Mouse (Mus musculus) intestine, embryonic 16.5 days (tissue): ENCODE measurements at regions not wholly inside any gene's neighbourhood (a gene's known extent, or its start where the extent isn't known, plus 50 kb on each side); places are given as distances from the start of the nearest gene placed in this dataset.

Experiments
- ATAC-seq: fragments of 200-750 bp; cut with Nextera tagmentation; 2 replicates; pipeline ENCODE4 v1.8.0; 2017; ENCODE audit warnings: moderate TSS enrichment, moderate library complexity
- H3K27ac ChIP-seq: fragments of 300-500 bp; sonication (generic); 2 replicates; pipeline ENCODE4 v1.5.1; 2014; ENCODE audit warnings: mild to moderate bottlenecking, low read length
- H3K27me3 ChIP-seq: fragments of 300-500 bp; sonication (generic); replicated peaks from 2 replicates; pipeline ENCODE4 v1.6.1; 2014; ENCODE audit warnings: low read length, control low read depth, mixed read lengths; ENCODE audit not compliant: control insufficient read depth, insufficient read depth
- H3K36me3 ChIP-seq: fragments of 300-500 bp; sonication (generic); 2 replicates; pipeline ENCODE4 v1.6.1; 2014; ENCODE audit warnings: low read length, control low read depth; ENCODE audit not compliant: control insufficient read depth, insufficient read depth
- H3K4me1 ChIP-seq: fragments of 300-500 bp; sonication (generic); 2 replicates; pipeline ENCODE4 v1.6.1; 2014; ENCODE audit warnings: low read length, control low read depth, mixed read lengths; ENCODE audit not compliant: control insufficient read depth, insufficient read depth
- H3K4me2 ChIP-seq: fragments of 300-500 bp; sonication (generic); 2 replicates; pipeline ENCODE4 v1.6.1; 2014; ENCODE audit warnings: low read depth, low read length, control low read depth
- H3K4me3 ChIP-seq: fragments of 300-500 bp; sonication (generic); 2 replicates; pipeline ENCODE4 v1.5.1; 2014; ENCODE audit warnings: mild to moderate bottlenecking, low read length
- H3K9ac ChIP-seq: fragments of 300-500 bp; sonication (generic); 2 replicates; pipeline ENCODE4 v1.6.1; 2014; ENCODE audit warnings: low read depth, low read length
- H3K9me3 ChIP-seq: fragments of 300-500 bp; sonication (generic); 2 replicates; pipeline ENCODE4 v1.6.1; 2016; ENCODE audit warnings: low read length, control low read depth; ENCODE audit not compliant: control insufficient read depth
- WGBS: fragments of 180-500 bp; shearing (Covaris S2); extraction: QIAGEN DNeasy Blood & Tissue Kit; methylation state at CpG from one replicate; pipeline ENCODE4 v1.1.7; 2014; 5-methylcytosine and 5-hydroxymethylcytosine counted together

DNA sequence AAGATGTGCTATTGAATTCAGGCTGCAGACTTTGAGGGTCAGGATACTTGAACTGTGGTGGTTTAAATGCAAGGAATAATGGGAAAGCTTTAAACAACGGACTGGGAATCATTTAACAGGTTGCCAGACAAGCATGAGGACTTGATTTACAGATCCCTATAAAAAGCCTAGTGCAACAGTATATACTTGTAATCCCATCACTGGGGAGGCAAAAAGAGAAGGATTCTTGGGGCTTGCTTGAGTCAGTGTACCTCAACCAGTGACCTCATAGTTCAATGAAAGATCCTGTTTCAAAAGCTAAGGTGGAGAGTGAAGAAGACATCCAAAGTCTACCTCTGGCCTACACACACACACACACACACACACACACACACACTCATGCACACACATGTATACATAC lies 99.8 kb downstream of the Lrrn1 start:
- Histone ChIP-seq H3K9me3 (no peaks in the 10 kb centered on the region), H3K4me2 (no peak overlapping the region), H3K36me3 (no peaks in the 10 kb centered on the region), H3K4me1 (no peaks in the 10 kb centered on the region), H3K27ac (no peak overlapping the region), H3K27me3 (no peaks in the 10 kb centered on the region), H3K4me3 (no peak overlapping the region), H3K9ac (no peak overlapping the region)
- 56% methylated on average over 1 of the region's 1 CpGs for WGBS
- ATAC-seq: no peak

DNA sequence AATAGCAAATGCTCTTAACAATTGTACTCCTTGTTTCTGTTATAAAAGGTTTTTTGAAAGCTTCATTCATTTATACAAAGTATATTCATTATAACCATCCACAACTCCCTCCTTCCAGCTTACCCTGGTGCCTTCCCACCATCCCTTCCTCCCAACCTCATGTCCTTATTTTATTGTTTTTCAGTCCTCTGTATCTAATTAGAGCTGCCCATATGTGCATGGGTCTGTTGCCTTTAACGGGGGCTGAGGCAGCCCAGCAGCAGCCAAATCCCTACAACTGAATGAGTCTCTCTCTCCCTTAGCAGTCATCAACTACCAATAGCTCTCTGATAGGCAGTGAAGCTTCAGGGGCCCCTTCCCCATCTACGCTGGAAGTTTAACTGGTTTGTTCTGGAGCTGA lies 116.2 kb downstream of the Lrrn1 start:
- Histone ChIP-seq H3K4me3 (no peak overlapping the region), H3K27ac (no peak overlapping the region), H3K27me3 (no peaks in the 10 kb centered on the region), H3K9me3 (no peaks in the 10 kb centered on the region), H3K4me1 (no peaks in the 10 kb centered on the region), H3K4me2 (no peak overlapping the region), H3K9ac (no peak overlapping the region), H3K36me3 (no peaks in the 10 kb centered on the region)
- ATAC-seq: no peak
- 76% methylated on average over 2 of the region's 2 CpGs for WGBS

DNA sequence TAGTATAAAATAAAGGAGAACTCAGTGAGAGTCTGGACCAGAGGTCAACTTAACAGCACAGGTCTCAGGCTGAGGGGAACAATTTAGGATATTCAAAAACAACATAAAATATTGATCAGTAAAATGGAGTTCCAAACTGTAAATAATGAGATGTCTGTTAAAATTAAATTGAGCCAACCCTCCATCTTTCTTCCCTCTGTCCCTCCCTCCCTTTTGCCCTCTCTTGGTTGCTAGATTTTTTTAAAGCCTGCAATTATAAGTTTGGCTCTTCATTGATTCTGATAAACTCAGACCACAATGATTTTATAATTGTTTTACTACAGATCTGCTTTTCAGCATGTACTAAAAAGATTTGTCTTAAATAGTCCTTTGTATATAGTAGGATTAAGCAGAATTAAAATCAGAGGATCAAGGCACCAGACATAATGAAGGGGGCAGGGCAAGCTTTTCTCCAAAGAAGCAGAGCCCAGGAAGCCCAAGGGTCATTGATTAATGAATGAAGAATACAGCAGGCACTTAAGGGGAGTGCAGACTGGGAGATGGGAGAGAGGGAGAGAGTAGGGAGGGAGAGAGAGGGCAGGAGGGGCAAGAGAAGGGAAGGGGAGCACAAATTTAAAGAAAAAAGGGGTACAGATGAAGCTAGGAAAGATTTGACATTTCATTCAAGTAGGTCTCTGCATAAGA lies 124.4 kb downstream of the Lrrn1 start:
- Histone ChIP-seq H3K4me1 (no peaks in the 10 kb centered on the region), H3K4me2 (no peak overlapping the region), H3K27me3 (no peaks in the 10 kb centered on the region), H3K4me3 (no peak overlapping the region), H3K36me3 (no peaks in the 10 kb centered on the region), H3K9ac (no peak overlapping the region), H3K27ac (no peak overlapping the region), H3K9me3 (no peaks in the 10 kb centered on the region)
- ATAC-seq: no peak

DNA sequence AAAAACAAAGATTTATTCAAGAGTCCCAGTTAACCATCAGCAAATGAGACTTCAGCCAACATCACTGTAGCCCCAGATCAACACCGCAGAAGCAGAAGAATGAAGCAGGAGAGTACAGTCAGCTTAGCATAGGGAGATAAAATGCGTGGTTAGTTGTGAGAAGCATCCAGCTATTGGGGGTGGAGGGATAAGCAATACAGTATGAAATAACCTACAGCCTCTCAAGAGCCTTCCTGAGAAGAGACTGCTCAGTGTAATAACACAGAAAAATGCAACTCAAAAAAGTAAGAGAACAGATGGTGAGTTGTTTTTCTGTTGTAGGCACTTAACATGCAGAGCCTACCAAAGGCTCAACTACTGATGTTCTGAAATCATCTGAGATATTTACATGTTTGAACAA lies 128.2 kb downstream of the Lrrn1 start:
- ATAC-seq: no peak
- Histone ChIP-seq H3K4me3 (no peak overlapping the region), H3K4me2 (no peak overlapping the region), H3K27ac (no peak overlapping the region), H3K4me1 (no peaks in the 10 kb centered on the region), H3K27me3 (no peaks in the 10 kb centered on the region), H3K9me3 (no peaks in the 10 kb centered on the region), H3K36me3 (no peaks in the 10 kb centered on the region), H3K9ac (no peak overlapping the region)
- WGBS: 89% methylated on average over 2 of the region's 2 CpGs

DNA sequence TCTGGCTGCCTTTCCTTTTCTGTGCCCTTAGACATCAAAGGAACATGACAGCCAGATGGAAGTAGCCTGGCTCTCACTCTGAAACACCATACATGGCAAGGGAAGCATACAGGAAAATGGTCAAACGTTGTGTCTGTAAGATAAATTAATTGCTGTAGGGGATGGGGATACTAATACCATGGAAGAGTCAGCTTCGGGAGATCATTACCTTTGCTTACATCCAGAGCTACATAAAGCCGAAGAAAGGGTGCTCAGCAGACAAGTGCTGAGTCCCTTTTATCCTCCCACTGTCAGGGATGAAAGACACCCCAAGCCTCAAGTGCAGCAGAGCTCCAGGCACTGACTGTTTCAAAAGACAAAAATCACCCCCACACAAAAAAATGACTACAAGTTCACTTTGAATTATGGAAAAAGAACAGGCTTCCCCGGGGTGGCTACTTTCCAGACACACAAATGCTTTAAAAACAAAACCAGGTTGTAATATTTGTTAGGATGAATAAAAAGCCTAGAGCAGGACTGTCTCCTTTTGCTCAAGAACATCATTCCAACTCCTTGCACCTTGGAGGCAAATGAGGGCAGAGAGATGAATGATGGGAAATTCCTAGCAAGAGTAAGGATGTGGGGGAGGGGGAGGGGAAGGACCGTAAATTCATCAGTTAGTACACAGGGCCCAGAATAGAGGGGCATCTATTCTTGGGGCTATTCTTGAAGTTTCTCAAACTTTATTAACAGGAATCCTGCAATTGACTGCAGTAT lies 131.6 kb downstream of the Lrrn1 start:
- Histone ChIP-seq H3K4me1 (no peaks in the 10 kb centered on the region), H3K27ac (no peak overlapping the region), H3K4me2 (no peak overlapping the region), H3K27me3 (no peaks in the 10 kb centered on the region), H3K4me3 (no peak overlapping the region), H3K36me3 (no peaks in the 10 kb centered on the region), H3K9ac (no peak overlapping the region), H3K9me3 (no peaks in the 10 kb centered on the region)
- no peak for ATAC-seq
- 66% methylated on average over 5 of the region's 5 CpGs for WGBS

DNA sequence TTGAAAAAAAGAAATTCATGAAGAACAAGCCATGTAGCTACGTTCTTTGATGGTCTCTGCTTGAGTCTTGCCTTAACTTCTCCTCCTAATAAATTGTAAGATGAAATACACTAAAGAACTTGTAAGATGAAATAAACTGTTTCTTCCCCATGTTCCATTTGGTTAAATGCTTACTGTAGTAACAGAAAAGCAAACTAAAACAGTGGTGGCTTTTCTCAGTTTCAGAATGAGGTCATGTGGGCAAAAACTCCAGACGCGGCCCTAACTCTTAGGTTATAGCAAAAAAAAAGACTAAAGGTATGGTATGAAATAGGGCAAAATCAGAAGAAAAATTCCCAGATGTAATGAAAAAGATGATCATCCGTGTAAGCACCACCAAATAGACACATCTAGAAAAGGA lies 169.7 kb downstream of the Lrrn1 start:
- WGBS: 89% methylated on average over 4 of the region's 4 CpGs
- ATAC-seq: no peak
- H3K27me3 ChIP-seq: no peaks in the 10 kb centered on the region
- no peak overlapping the region for H3K4me2 ChIP-seq
- no peak overlapping the region for H3K27ac ChIP-seq
- H3K36me3 ChIP-seq: no peaks in the 10 kb centered on the region
- H3K4me3 ChIP-seq: no peak overlapping the region
- H3K9me3 ChIP-seq: no peaks in the 10 kb centered on the region
- no peak overlapping the region for H3K9ac ChIP-seq
- no peaks in the 10 kb centered on the region for H3K4me1 ChIP-seq

DNA sequence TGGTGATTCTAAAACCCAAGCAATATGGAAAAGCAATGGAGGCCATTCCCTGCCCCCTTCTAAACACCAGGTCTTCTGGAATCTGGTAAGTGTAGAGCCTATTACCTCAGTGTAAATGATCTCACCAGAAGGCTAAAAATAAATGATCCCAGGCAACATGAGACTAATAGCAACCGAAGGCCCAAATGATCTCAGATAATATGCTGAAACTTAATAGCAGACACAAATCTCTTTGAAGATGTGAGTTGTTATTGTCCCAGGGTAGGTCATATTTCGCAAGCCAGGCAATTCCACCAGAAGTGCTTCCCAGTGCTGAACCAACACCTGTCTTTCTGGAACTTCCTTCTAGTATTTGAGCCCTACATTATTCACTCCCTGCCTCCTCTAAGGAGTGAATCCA lies 178.6 kb downstream of the Lrrn1 start:
- Histone ChIP-seq H3K27ac (no peak overlapping the region), H3K36me3 (no peaks in the 10 kb centered on the region), H3K4me1 (no peaks in the 10 kb centered on the region), H3K4me2 (no peak overlapping the region), H3K4me3 (no peak overlapping the region), H3K27me3 (no peaks in the 10 kb centered on the region), H3K9me3 (no peaks in the 10 kb centered on the region), H3K9ac (no peak overlapping the region)
- 62% methylated on average over 2 of the region's 2 CpGs for WGBS
- ATAC-seq: peak; percentile 80

DNA sequence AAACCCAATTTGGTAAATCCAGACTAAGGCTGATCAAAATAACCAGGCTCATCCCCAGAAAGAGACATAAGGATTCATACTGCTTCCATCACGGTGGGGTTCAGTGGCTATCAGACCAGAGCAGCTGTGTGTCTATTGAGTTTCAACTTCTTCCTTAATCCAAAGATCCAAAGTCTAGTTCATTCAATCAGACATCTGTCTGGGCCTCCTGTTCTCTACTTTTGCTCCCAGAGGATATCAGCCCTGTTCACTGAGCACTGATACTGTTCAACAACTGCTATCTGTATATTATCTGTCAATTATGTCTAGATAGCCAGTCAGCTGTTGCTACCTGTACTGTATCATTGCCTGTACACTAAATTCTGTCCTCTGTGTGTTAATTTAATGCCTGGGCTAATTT lies 179.0 kb downstream of the Lrrn1 start:
- 82% methylated on average over 1 of the region's 1 CpGs for WGBS
- Histone ChIP-seq H3K36me3 (no peaks in the 10 kb centered on the region), H3K27me3 (no peaks in the 10 kb centered on the region), H3K9me3 (no peaks in the 10 kb centered on the region), H3K4me2 (no peak overlapping the region), H3K4me3 (no peak overlapping the region), H3K4me1 (no peaks in the 10 kb centered on the region), H3K9ac (no peak overlapping the region), H3K27ac (no peak overlapping the region)
- ATAC-seq: peak; percentile 86

DNA sequence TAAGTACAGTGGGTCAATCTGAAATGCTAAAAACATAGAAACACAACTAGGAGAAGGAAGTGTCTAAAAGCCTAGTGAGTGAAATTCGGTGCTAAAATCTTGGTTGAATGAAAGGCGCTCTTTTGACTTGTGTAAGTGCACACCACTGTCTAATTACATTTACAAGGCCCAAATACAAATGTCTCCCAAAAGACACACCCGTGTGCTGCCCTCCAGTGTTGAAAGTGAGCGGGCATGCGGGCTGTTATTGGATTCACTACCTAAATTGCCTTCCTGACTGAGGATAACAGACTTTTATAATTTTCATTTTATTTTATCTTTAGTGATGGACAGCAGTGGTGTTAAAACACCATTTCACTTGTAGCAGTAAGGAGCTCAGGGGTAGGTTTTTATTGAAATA lies 180.8 kb downstream of the Lrrn1 start:
- H3K9me3 ChIP-seq: no peaks in the 10 kb centered on the region
- H3K4me2 ChIP-seq: no peak overlapping the region
- ATAC-seq: no peak
- H3K4me3 ChIP-seq: no peak overlapping the region
- no peaks in the 10 kb centered on the region for H3K36me3 ChIP-seq
- no peaks in the 10 kb centered on the region for H3K4me1 ChIP-seq
- WGBS: 91% methylated on average over 5 of the region's 5 CpGs
- no peaks in the 10 kb centered on the region for H3K27me3 ChIP-seq
- no peak overlapping the region for H3K9ac ChIP-seq
- no peak overlapping the region for H3K27ac ChIP-seq
